Mouse (Mus musculus): ENCODE data around the gene Skap1. TPM values are rescaled to one million over a fixed set of nuclear protein-coding genes. Genes with fewer than 3 reads are reported as not detected.

Gene Skap1
- polyA plus RNA-seq, 1 experiment: 1.5 TPM

- Histone ChIP-seq H3K27ac (ENCODE audit: insufficient read depth, low read length) (no peak overlapping the region), H3K4me1 (ENCODE audit: control insufficient read depth, insufficient read depth, low read length) (peaks cover 2% of the 10 kb centered on the region), H3K27me3 (ENCODE audit: control insufficient read depth, insufficient read depth, low read length) (no peaks in the 10 kb centered on the region; the same call in 1 of the 2 replicates), H3K4me3 (replicated peaks; ENCODE audit: insufficient read depth, low read depth, low read length) (no peak overlapping the region)
- 47% methylated on average over 5 of the region's 5 CpGs for WGBS
- TF ChIP-seq CTCF (IDR thresholded peaks at IDR 0.05; ENCODE audit: borderline replicate concordance, insufficient read depth, low read depth, low read length) (no peak), POLR2A (IDR thresholded peaks at IDR 0.05; ENCODE audit: borderline replicate concordance, insufficient read depth, low read length) (no peak)
- DNase-seq: no peak
Measured at GRCm38 (mm10) chr11:96730327-96730726, 265.9 kb downstream of the Skap1 start.

DNA sequence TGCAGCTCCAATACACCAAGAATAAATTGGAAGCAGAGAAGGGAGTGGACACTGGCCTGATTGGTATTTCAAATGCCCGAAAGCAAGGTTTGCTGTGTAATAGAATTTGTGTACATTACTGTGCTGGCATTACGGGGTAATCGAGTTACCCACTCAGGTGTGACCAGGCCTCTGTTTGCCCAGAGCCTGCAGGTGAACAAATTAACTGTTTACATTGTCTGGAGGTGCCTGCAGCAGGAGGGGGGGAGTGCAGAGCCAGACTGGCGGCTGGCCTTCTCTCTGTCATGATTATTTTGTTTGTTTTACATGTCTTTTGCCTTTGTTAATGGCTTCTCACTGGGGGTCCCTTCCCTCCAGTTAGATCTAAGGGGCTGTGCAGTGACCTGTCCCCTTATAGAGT is 268.3 kb downstream of the Skap1 start:
- no peak overlapping the region for H3K27ac ChIP-seq (ENCODE audit: insufficient read depth, low read length)
- no peak overlapping the region for H3K4me3 ChIP-seq (replicated peaks; ENCODE audit: insufficient read depth, low read depth, low read length)
- no peak for DNase-seq
- no peaks in the 10 kb centered on the region for H3K27me3 ChIP-seq (ENCODE audit: control insufficient read depth, insufficient read depth, low read length)
- no peak for TF ChIP-seq POLR2A (IDR thresholded peaks at IDR 0.05; ENCODE audit: borderline replicate concordance, insufficient read depth, low read length)
- peaks cover 5% of the 10 kb centered on the region for H3K4me1 ChIP-seq (ENCODE audit: control insufficient read depth, insufficient read depth, low read length)
- WGBS: 79% methylated on average over 4 of the region's 4 CpGs

DNA sequence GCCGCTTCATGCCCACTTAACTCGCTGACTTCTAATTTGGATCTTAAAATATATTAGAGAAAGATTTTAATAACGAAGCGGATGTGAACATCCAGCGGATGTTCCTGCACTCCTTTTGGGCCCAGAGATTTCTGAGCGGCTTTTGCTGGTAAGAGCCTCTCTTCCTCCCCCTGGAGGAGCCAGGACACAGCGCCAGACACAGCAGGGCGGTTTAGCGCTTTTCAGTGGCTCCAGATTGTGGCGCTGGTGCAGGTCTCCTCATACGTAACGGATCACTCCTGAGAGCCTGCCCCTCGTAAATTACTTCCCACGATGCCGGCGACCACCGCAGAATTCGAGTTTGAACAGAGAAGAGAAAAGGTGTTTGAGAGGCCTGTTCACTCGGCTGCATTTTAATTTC is 271.5 kb downstream of the Skap1 start:
- H3K27me3 ChIP-seq (ENCODE audit: control insufficient read depth, insufficient read depth, low read length): no peaks in the 10 kb centered on the region
- H3K27ac ChIP-seq (ENCODE audit: insufficient read depth, low read length): 0 out of 2 replicates have a peak overlapping the region, but pooled peaks have one; percentile 2
- TF ChIP-seq CTCF (IDR thresholded peaks at IDR 0.05; ENCODE audit: borderline replicate concordance, insufficient read depth, low read depth, low read length) (peak; percentile 40; the same call in 1 of the 2 replicates), POLR2A (IDR thresholded peaks at IDR 0.05; ENCODE audit: borderline replicate concordance, insufficient read depth, low read length) (no peak)

GRCm38 (mm10) chr11:96736361-96736760 is 272.0 kb downstream of the Skap1 start:
- DNase-seq: peak; percentile 62 to 76
- Histone ChIP-seq H3K4me3 (replicated peaks; ENCODE audit: insufficient read depth, low read depth, low read length) (peak overlapping the region; percentile 60), H3K27me3 (ENCODE audit: control insufficient read depth, insufficient read depth, low read length) (no peaks in the 10 kb centered on the region), H3K4me1 (ENCODE audit: control insufficient read depth, insufficient read depth, low read length) (peaks cover 5% of the 10 kb centered on the region), H3K27ac (ENCODE audit: insufficient read depth, low read length) (0 out of 2 replicates have a peak overlapping the region, but pooled peaks have one; percentile 2)
- 7% methylated on average over 11 of the region's 11 CpGs for WGBS
- TF ChIP-seq POLR2A (IDR thresholded peaks at IDR 0.05; ENCODE audit: borderline replicate concordance, insufficient read depth, low read length) (no peak), CTCF (IDR thresholded peaks at IDR 0.05; ENCODE audit: borderline replicate concordance, insufficient read depth, low read depth, low read length) (no peak)

More for the DNA sequence above, 271.5 kb downstream of the Skap1 start:
- DNase-seq: peak; percentile 83 to 85
- 2% methylated on average over 19 of the region's 19 CpGs for WGBS
- peaks cover 5% of the 10 kb centered on the region for H3K4me1 ChIP-seq (ENCODE audit: control insufficient read depth, insufficient read depth, low read length)
- H3K4me3 ChIP-seq (replicated peaks; ENCODE audit: insufficient read depth, low read depth, low read length): peak overlapping the region; percentile 60

GRCm38 (mm10) chr11:96737673-96738471 is 273.5 kb downstream of the Skap1 start:
- Histone ChIP-seq H3K27me3 (ENCODE audit: control insufficient read depth, insufficient read depth, low read length) (no peaks in the 10 kb centered on the region), H3K27ac (ENCODE audit: insufficient read depth, low read length) (no peak overlapping the region), H3K4me1 (ENCODE audit: control insufficient read depth, insufficient read depth, low read length) (peaks cover 5% of the 10 kb centered on the region), H3K4me3 (replicated peaks; ENCODE audit: insufficient read depth, low read depth, low read length) (no peak overlapping the region)
- TF ChIP-seq CTCF (IDR thresholded peaks at IDR 0.05; ENCODE audit: borderline replicate concordance, insufficient read depth, low read depth, low read length): peak; percentile 32; the same call in 1 of the 2 replicates
- TF ChIP-seq POLR2A (IDR thresholded peaks at IDR 0.05; ENCODE audit: borderline replicate concordance, insufficient read depth, low read length): no peak
- DNase-seq: no peak
- WGBS: 86% methylated on average over 14 of the region's 14 CpGs

GRCm38 (mm10) chr11:96740796-96741195 is 276.4 kb downstream of the Skap1 start:
- DNase-seq: no peak
- Histone ChIP-seq H3K4me3 (replicated peaks; ENCODE audit: insufficient read depth, low read depth, low read length) (no peak overlapping the region), H3K4me1 (ENCODE audit: control insufficient read depth, insufficient read depth, low read length) (no peaks in the 10 kb centered on the region), H3K27me3 (ENCODE audit: control insufficient read depth, insufficient read depth, low read length) (no peaks in the 10 kb centered on the region), H3K27ac (ENCODE audit: insufficient read depth, low read length) (no peak overlapping the region)
- no peak for TF ChIP-seq CTCF (IDR thresholded peaks at IDR 0.05; ENCODE audit: borderline replicate concordance, insufficient read depth, low read depth, low read length)
- TF ChIP-seq POLR2A (IDR thresholded peaks at IDR 0.05; ENCODE audit: borderline replicate concordance, insufficient read depth, low read length): no peak
- 81% methylated on average over 12 of the region's 12 CpGs for WGBS

DNA sequence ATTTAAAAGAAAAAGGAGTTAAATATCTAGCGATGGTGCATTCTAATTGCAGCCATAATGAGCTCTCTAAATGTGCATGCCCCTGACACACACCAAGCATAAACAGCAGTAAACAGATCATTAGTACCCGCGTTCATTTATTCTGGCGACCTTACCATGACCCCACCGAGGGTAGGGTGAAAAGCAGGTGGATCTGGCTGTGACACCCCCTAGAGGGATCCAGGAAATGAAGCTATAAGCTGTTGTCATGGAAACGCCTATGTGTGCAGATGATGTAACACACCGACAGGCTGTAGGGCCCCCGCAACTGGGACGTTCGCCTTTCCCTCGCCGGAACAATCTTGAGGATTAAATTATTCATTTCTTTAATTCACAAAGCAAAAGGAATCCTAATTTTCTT is 277.6 kb downstream of the Skap1 start:
- H3K27ac ChIP-seq (ENCODE audit: insufficient read depth, low read length): no peak overlapping the region
- H3K4me1 ChIP-seq (ENCODE audit: control insufficient read depth, insufficient read depth, low read length): no peaks in the 10 kb centered on the region
- WGBS: 44% methylated on average over 12 of the region's 12 CpGs
- no peaks in the 10 kb centered on the region for H3K27me3 ChIP-seq (ENCODE audit: control insufficient read depth, insufficient read depth, low read length)
- no peak for TF ChIP-seq CTCF (IDR thresholded peaks at IDR 0.05; ENCODE audit: borderline replicate concordance, insufficient read depth, low read depth, low read length)
- no peak for TF ChIP-seq POLR2A (IDR thresholded peaks at IDR 0.05; ENCODE audit: borderline replicate concordance, insufficient read depth, low read length)
- no peak overlapping the region for H3K4me3 ChIP-seq (replicated peaks; ENCODE audit: insufficient read depth, low read depth, low read length)
- DNase-seq: no peak

- peak in 1 of 2 experiments; percentile 41 for DNase-seq
- no peaks in the 10 kb centered on the region for H3K27me3 ChIP-seq (ENCODE audit: control insufficient read depth, insufficient read depth, low read length)
- WGBS: 39% methylated on average over 11 of the region's 11 CpGs
- H3K4me3 ChIP-seq (replicated peaks; ENCODE audit: insufficient read depth, low read depth, low read length): no peak overlapping the region
- no peak overlapping the region for H3K27ac ChIP-seq (ENCODE audit: insufficient read depth, low read length)
- no peak for TF ChIP-seq CTCF (IDR thresholded peaks at IDR 0.05; ENCODE audit: borderline replicate concordance, insufficient read depth, low read depth, low read length)
- TF ChIP-seq POLR2A (IDR thresholded peaks at IDR 0.05; ENCODE audit: borderline replicate concordance, insufficient read depth, low read length): no peak
- no peaks in the 10 kb centered on the region for H3K4me1 ChIP-seq (ENCODE audit: control insufficient read depth, insufficient read depth, low read length)
Measured at GRCm38 (mm10) chr11:96743000-96743399, 278.6 kb downstream of the Skap1 start.
